Mouse (Mus musculus) embryonic facial prominence, embryonic 14.5 days (tissue): ENCODE measurements around the gene Scnm1. TPM values are rescaled to one million over a fixed set of nuclear protein-coding genes. Genes with fewer than 3 reads are reported as not detected.

Source experiments
- ATAC-seq: fragments of 200-750 bp; cut with Nextera tagmentation; 2 replicates; pipeline ENCODE4 v1.8.0; 2017; ENCODE audit warnings: low read depth, moderate number of reproducible peaks, moderate TSS enrichment
- DNase-seq: peaks from one replicate; pipeline ENCODE4 v3.0.0-alpha.2; 2015; ENCODE audit warnings: low spot score
- H3K27ac ChIP-seq: fragments of 300-500 bp; sonication (generic); replicated peaks from 2 replicates; pipeline ENCODE4 v1.5.1; 2014; ENCODE audit warnings: low read depth, mild to moderate bottlenecking, low read length, moderate library complexity
- H3K27me3 ChIP-seq: fragments of 300-500 bp; sonication (generic); replicated peaks from 2 replicates; pipeline ENCODE4 v1.6.1; 2014; ENCODE audit warnings: low read length; ENCODE audit not compliant: control insufficient read depth, insufficient read depth
- H3K36me3 ChIP-seq: fragments of 300-500 bp; sonication (generic); 2 replicates; pipeline ENCODE4 v1.6.1; 2014; ENCODE audit warnings: low read length, mixed read lengths; ENCODE audit not compliant: control insufficient read depth, insufficient read depth
- H3K4me1 ChIP-seq: fragments of 300-500 bp; sonication (generic); 2 replicates; pipeline ENCODE4 v1.6.1; 2014; ENCODE audit warnings: antibody characterized with exemption, low read length; ENCODE audit not compliant: control insufficient read depth, insufficient read depth
- H3K4me2 ChIP-seq: fragments of 300-500 bp; sonication (generic); 2 replicates; pipeline ENCODE4 v1.6.1; 2014; ENCODE audit warnings: low read depth, mild to moderate bottlenecking, low read length, moderate library complexity, mixed read lengths
- H3K4me3 ChIP-seq: fragments of 300-500 bp; sonication (generic); 2 replicates; pipeline ENCODE4 v1.5.1; 2014; ENCODE audit warnings: low read depth, mild to moderate bottlenecking, low read length
- H3K9ac ChIP-seq: fragments of 300-500 bp; sonication (generic); 2 replicates; pipeline ENCODE4 v1.6.1; 2014; ENCODE audit warnings: low read depth, mild to moderate bottlenecking, low read length, moderate library complexity, mixed read lengths
- H3K9me3 ChIP-seq: fragments of 300-500 bp; sonication (generic); 2 replicates; pipeline ENCODE4 v1.6.1; 2016; ENCODE audit warnings: low read length; ENCODE audit not compliant: control insufficient read depth
- WGBS: fragments of 180-500 bp; shearing (Covaris S2); extraction: QIAGEN DNeasy Blood & Tissue Kit; methylation state at CpG from one replicate; pipeline ENCODE4 v1.1.7; 2014; 5-methylcytosine and 5-hydroxymethylcytosine counted together
- polyA plus RNA-seq: library from polyadenylated mRNA; unstranded; fragments of >200 nt; fragmentation: Nextera tagmentation; extraction: Ambion mirVana; gene quantifications from 2 replicates; pipeline ENCODE4 v1.2.1, GENCODE M21; 2014

Scnm1 gene
- polyA plus RNA-seq, result 58.3 and 62.2 TPM in 2 replicates

DNA sequence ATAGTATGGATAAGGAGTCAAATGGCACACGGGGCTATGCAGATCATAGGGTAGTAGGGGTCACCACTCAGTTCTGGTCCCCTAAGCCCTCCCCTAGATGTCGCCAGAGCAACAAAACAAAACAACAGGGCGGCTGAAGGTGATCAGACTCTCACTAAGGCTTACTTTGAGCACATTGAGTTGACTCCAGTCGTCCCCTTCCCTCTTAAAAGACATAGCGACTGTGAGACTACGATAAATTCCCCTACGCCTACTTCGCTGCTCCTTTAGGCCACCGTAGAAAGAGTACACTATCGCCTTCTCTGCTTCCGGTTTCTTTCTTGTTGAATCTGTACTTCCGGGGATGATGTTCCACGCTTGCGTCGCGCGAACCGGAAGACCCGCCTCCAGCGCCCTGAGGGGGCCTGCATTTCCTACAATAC, at the start of gene Scnm1, which contains the start of gene Lysmd1:
Scnm1 (minus strand) TSS at position 332 of the 422 bp plus-strand sequence.
Lysmd1 (plus strand) TSS at position 409 of the 422 bp plus-strand sequence.
- Histone ChIP-seq H3K4me2 (peak within 1 kb of the TSS; percentile 86), H3K9me3 (no peaks in the 10 kb centered on the region), H3K4me1 (peaks cover 11% of the 10 kb centered on the region), H3K9ac (peak within 1 kb of the TSS; percentile 73), H3K27me3 (no peaks in the 10 kb centered on the region), H3K4me3 (peak within 1 kb of the TSS; percentile 56), H3K27ac (peak within 1 kb of the TSS; percentile 53), H3K36me3 (peaks cover 17% of the 10 kb centered on the region; the same call in 1 of the 2 replicates)
- 0% methylated on average over 20 of the region's 20 CpGs for WGBS
- DNase-seq, result peak; percentile 98
- peak; percentile 94 for ATAC-seq

DNA sequence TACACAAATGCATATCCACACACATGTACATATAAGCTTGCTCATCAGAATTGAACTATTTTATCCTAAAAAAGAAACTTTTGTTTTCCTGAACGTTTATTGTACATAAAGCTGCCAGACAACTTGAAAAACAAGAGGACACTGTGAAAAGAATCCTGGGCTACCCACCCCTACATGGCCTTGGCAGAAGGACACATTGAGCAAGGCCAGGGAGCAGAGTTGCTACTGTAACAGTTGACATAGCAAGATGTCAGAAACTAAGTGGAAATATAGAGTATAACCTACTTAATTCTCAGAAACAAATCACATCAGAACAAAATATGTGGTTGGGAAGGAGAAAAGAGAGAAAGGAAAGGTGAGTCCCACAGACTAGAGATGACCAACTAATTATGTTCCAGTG, 48.0 kb upstream of the Scnm1 start:
- no peak overlapping the region for H3K4me3 ChIP-seq
- H3K9me3 ChIP-seq, result no peaks in the 10 kb centered on the region
- peaks cover 40% of the 10 kb centered on the region for H3K36me3 ChIP-seq
- H3K9ac ChIP-seq, result no peak overlapping the region
- ATAC-seq (no peak), DNase-seq (no peak)
- H3K4me1 ChIP-seq, result no peaks in the 10 kb centered on the region
- H3K27me3 ChIP-seq, result no peaks in the 10 kb centered on the region
- WGBS, result 67% methylated on average over 1 of the region's 1 CpGs
- no peak overlapping the region for H3K4me2 ChIP-seq
- H3K27ac ChIP-seq, result no peak overlapping the region

DNA sequence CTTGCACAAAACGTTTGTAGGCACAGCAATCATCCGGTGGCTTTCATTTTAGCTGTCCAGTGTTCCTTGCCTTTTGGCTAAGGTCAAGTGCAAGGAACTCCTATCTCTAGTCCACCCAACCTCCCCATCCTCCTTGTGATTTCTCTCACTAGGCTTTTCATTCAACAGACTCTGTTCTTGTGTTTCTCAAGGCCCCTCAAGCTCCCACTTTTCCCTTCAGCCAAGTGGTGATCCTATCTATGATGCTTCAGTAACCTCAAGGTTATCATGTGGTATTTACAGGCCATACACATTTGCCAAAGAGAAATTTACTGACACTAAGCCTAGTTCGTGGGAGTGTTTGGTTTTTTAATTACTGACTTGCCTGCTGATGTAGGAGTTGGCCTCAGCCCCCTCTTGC, 46.1 kb upstream of the Scnm1 start:
- DNase-seq, result no peak
- H3K9me3 ChIP-seq, result no peaks in the 10 kb centered on the region
- no peak overlapping the region for H3K4me2 ChIP-seq
- H3K27me3 ChIP-seq, result no peaks in the 10 kb centered on the region
- WGBS, result 60% methylated on average over 3 of the region's 3 CpGs
- H3K36me3 ChIP-seq, result peaks cover 27% of the 10 kb centered on the region
- no peak for ATAC-seq
- H3K9ac ChIP-seq, result no peak overlapping the region
- H3K27ac ChIP-seq, result no peak overlapping the region
- H3K4me3 ChIP-seq, result no peak overlapping the region
- H3K4me1 ChIP-seq, result no peaks in the 10 kb centered on the region

DNA sequence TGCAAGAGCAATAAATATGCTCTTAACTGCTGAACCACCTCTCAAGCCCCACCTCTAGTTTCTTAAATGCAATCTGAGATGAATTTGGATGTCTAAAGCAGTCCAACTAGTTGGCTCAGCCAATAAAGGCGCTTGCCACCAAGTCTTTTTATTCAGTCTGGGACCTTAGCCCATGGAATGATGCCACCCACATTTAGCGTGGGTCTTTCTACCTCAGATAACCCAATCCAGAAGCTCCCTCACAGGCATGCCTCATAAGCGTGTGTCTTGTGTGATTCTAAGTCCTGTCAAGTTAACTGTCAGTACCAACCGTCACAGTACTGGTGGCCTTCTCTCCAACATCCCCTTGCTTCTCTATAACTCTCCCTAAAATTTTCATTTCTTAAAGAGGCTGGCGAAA, 45.1 kb upstream of the Scnm1 start:
- 82% methylated on average over 5 of the region's 5 CpGs for WGBS
- Histone ChIP-seq H3K4me3 (no peak overlapping the region), H3K36me3 (peaks cover 19% of the 10 kb centered on the region; the same call in 1 of the 2 replicates), H3K9me3 (no peaks in the 10 kb centered on the region), H3K4me2 (no peak overlapping the region), H3K4me1 (peaks cover 4% of the 10 kb centered on the region), H3K27ac (no peak overlapping the region), H3K27me3 (peaks cover 3% of the 10 kb centered on the region), H3K9ac (no peak overlapping the region)
- ATAC-seq, result no peak
- DNase-seq, result no peak

DNA sequence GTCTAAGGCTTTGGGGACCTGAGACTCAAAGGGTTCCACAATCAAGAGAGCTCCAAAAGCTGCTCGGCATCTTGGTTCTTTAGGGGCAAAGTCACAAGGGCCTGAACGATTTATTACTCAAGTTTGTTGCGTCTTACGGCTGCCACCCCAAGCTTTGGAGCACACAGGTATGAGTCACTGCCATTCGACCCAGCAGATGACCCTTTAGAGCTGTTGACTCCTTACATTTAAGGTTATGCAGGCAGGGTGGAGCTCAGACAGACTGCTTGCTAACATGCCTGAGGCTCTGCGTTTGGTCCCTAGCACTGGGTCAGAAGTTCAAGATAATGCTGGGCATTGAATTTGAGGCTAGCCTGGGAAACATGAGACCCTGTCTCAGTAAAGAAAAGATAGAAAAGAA, 43.8 kb upstream of the Scnm1 start:
- no peak overlapping the region for H3K4me2 ChIP-seq
- peaks cover 18% of the 10 kb centered on the region for H3K36me3 ChIP-seq
- peaks cover 16% of the 10 kb centered on the region for H3K27me3 ChIP-seq
- no peak for ATAC-seq
- H3K4me1 ChIP-seq, result peaks cover 13% of the 10 kb centered on the region
- H3K9ac ChIP-seq, result no peak overlapping the region
- no peak overlapping the region for H3K27ac ChIP-seq
- no peak overlapping the region for H3K4me3 ChIP-seq
- no peaks in the 10 kb centered on the region for H3K9me3 ChIP-seq
- DNase-seq, result no peak
- 64% methylated on average over 6 of the region's 6 CpGs for WGBS

DNA sequence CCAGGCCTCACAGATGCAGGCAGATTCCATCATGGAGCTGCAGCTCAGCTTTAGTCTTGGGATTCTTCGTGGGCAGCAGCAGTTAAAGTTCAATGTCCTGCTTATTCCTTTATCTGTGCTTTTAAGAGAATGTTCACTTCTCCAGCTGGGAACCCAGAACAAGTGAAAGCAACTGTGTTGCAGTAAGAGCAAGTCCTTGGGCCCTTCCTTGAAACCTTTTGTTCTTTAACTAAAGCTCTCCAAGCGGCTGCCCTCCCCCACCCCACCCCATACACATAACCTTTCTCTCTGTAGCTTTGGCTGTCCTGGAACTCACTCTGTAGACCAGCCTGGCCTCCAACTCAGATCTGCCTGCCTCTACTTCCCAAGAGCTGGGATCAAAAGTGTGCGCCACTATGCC, 42.7 kb upstream of the Scnm1 start:
- H3K27ac ChIP-seq, result no peak overlapping the region
- no peaks in the 10 kb centered on the region for H3K9me3 ChIP-seq
- H3K9ac ChIP-seq, result no peak overlapping the region
- no peak overlapping the region for H3K4me2 ChIP-seq
- ATAC-seq (no peak), DNase-seq (no peak)
- peaks cover 27% of the 10 kb centered on the region for H3K27me3 ChIP-seq
- no peak overlapping the region for H3K4me3 ChIP-seq
- peaks cover 21% of the 10 kb centered on the region for H3K36me3 ChIP-seq
- H3K4me1 ChIP-seq, result peaks cover 13% of the 10 kb centered on the region
- WGBS, result 71% methylated on average over 3 of the region's 3 CpGs

DNA sequence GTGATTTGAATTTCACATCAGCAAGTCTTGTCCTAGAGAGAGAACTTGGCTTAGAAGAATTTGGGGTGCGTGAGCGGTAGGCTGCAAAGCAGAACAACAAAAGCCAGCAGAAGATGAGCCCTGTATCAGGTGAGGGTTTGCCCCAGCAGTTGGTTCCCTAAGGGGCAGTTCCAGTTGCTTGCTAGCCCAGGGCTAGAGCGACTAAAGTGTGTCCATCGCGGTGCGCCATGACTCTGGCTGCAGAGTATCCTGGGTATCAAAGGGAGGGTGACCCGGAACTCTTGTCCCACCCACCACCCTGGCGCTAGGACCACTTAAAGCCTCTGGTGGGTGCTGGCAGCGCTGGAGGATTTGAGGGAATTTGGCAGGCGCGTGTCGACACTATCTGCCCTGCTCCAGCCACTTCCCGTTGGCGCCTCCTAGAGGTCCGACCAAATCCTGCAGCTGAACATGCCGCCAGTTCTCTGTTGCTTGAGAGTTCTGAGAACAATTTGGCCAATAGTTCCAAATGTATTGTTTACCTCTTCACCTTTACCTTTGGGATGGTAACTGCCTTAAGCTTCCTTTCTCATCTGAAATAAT, 40.3 kb upstream of the Scnm1 start:
- H3K27me3 ChIP-seq, result peaks cover 43% of the 10 kb centered on the region
- H3K36me3 ChIP-seq, result peaks cover 44% of the 10 kb centered on the region
- H3K4me3 ChIP-seq, result peak overlapping the region; percentile 27
- ATAC-seq (peak; percentile 35), DNase-seq (peak; percentile 82)
- H3K9me3 ChIP-seq, result no peaks in the 10 kb centered on the region
- H3K27ac ChIP-seq, result no peak overlapping the region
- H3K4me2 ChIP-seq, result peak overlapping the region; percentile 43
- H3K4me1 ChIP-seq, result peaks cover 13% of the 10 kb centered on the region
- 0 out of 2 replicates have a peak overlapping the region, but pooled peaks have one; percentile 34 for H3K9ac ChIP-seq
- 10% methylated on average over 16 of the region's 16 CpGs for WGBS

DNA sequence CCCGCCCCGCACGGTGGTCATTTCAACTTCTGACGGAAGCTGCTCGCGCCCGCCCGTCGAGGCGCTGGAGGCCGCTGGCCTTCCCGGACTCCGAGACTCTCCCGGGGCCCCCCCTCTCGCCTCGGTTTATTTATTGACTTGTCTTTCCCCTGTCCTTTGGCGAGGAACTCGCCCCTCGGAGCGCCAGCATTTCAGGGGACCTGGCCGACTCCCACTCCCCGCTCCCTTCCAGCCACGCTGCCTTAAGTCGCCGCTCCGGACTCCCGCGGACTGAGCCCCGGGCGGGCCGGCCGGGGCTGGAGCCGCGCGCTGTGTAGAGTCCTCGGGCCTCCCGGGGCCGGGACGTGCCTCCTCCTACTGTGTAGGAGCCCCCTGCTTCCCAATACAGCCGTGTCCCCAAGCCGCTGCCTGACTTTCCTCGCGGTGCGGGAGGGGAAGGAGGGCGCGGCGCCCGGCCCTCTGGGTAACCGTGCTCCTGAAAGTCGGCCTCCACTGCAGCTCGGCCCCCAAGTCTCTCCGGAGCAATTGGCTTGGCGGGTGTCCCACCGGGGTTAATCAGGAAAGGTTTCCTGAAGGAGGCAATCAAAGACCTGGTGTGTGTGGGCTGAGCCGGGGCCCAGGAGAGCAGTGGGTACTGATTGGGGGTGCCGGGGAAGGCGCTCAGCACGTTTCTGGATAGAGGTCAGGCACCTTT, 39.6 kb upstream of the Scnm1 start:
- H3K27me3 ChIP-seq, result peaks cover 43% of the 10 kb centered on the region
- ATAC-seq (peak; percentile 48), DNase-seq (peak; percentile 41)

More for the DNA sequence above, 39.6 kb upstream of the Scnm1 start:
- Histone ChIP-seq H3K9me3 (no peaks in the 10 kb centered on the region), H3K27ac (no peak overlapping the region), H3K4me2 (peak overlapping the region; percentile 43), H3K36me3 (peaks cover 51% of the 10 kb centered on the region), H3K9ac (peak overlapping the region; percentile 53), H3K4me3 (peak overlapping the region; percentile 27), H3K4me1 (peaks cover 13% of the 10 kb centered on the region)
- 15% methylated on average over 51 of the region's 58 CpGs for WGBS
